Comparison of ENCODE assay signal across 26 mouse cellular contexts in the genomic region with DNA sequence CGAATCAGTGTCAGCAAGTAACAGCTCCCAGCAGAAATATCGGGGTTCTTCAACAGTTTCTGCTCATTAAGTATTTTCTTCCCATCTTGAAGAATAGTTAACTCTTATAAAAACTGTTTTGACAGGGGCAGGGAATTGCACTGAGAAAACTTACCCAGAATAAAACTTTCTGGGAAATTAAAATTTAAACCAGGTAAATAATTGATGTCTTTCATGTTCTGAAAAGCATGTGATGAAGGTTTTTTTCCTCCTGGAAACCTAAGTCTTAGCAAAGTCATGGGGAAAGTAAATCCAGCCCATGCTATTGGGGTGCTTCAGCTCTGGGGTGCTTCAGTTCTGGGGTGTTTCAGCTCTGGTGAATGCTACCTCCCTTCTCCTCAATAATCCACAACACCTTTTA. TPM values are rescaled to one million over a fixed set of nuclear protein-coding genes. Genes with fewer than 3 reads are reported as not detected.
DNase-seq lines count a peak whose midpoint lies in the region; ATAC-seq and TF ChIP-seq lines count a peak whose summit lies in the region.
"Had no signal": no experiment of that assay in that cellular context is flagged by ENCODE, and none has a peak within 500 bp of the region (broad histone marks: within the 10 kb centered on the region; RNA-seq: fewer than 3 reads in every experiment).

No protein-coding gene starts in this region.

- H3K4me3 ChIP-seq in kidney, adult 2 months (ENCODE audit: insufficient read depth, low read depth, low read length): no peak overlapping the region
- H3K4me3 ChIP-seq in kidney, embryonic 15.5 days (replicated peaks): no peak overlapping the region
- H3K4me3 ChIP-seq in kidney, postnatal 0 days (replicated peaks; ENCODE audit: low read depth, low read length): no peak overlapping the region
- H3K4me3 ChIP-seq: embryonic facial prominence, embryonic 10.5 days; embryonic facial prominence, embryonic 12.5 days; forebrain, embryonic 13.5 days; forebrain, embryonic 15.5 days had no signal

- peak overlapping the region; percentile 95 for H3K27ac ChIP-seq in kidney, adult 2 months (ENCODE audit: insufficient read depth, low read depth, low read length)
- peak overlapping the region; percentile 19; the same call in 1 of the 2 replicates for H3K27ac ChIP-seq in kidney, embryonic 15.5 days
- peak overlapping the region; percentile 68; the same call in 1 of the 2 replicates for H3K27ac ChIP-seq in kidney, postnatal 0 days
- H3K27ac ChIP-seq: embryonic facial prominence, embryonic 10.5 days; embryonic facial prominence, embryonic 12.5 days; forebrain, embryonic 13.5 days; forebrain, embryonic 15.5 days had no signal

- DNase-seq in kidney, adult 2 months: peak; percentile 62
- DNase-seq in kidney, adult 18-20 months: no peak
- no peak for DNase-seq in kidney, adult 8-10 months
- DNase-seq in kidney, postnatal 0 days (ENCODE audit: low spot score): no peak
- no peak for DNase-seq in kidney, postnatal 25 days
- DNase-seq: adrenal gland, adult 8-10 months; adrenal gland, postnatal 14 days; adrenal gland, postnatal 36 days; B cell, adult 2 months; cerebellum, adult 11-12 months; cerebellum, adult 2 months; cerebellum, adult 9-10 months; cerebellum, postnatal 10 days; cerebellum, postnatal 25 days had no signal

- H3K4me2 ChIP-seq in kidney, embryonic 15.5 days: no peak overlapping the region
- H3K4me2 ChIP-seq in kidney, postnatal 0 days (ENCODE audit: low read length): no peak overlapping the region
- H3K4me2 ChIP-seq: embryonic facial prominence, embryonic 12.5 days; forebrain, embryonic 13.5 days; forebrain, embryonic 15.5 days had no signal

- H3K27me3 ChIP-seq in kidney, adult 2 months (replicated peaks; ENCODE audit: control insufficient read depth, insufficient read depth, low read length): no peaks in the 10 kb centered on the region
- no peaks in the 10 kb centered on the region for H3K27me3 ChIP-seq in kidney, embryonic 15.5 days
- H3K27me3 ChIP-seq in kidney, postnatal 0 days (ENCODE audit: insufficient read depth, low read length): no peaks in the 10 kb centered on the region
- H3K27me3 ChIP-seq: CH12.LX; embryonic facial prominence, embryonic 12.5 days; forebrain, embryonic 13.5 days; forebrain, embryonic 15.5 days; Patski had no signal

- TF ChIP-seq CTCF in kidney, adult 2 months (conservative IDR thresholded peaks at IDR 0.05; ENCODE audit: insufficient read depth, insufficient read length, low read depth, low read length): no peak
- no peak for TF ChIP-seq CTCF in kidney, postnatal 0 days (IDR thresholded peaks at IDR 0.05; ENCODE audit: low read depth)

- H3K9me3 ChIP-seq in kidney, embryonic 15.5 days (replicated peaks): no peaks in the 10 kb centered on the region
- no peaks in the 10 kb centered on the region for H3K9me3 ChIP-seq in kidney, postnatal 0 days (replicated peaks; ENCODE audit: low read length)
- H3K9me3 ChIP-seq: embryonic facial prominence, embryonic 10.5 days; embryonic facial prominence, embryonic 12.5 days; forebrain, embryonic 13.5 days; forebrain, embryonic 15.5 days had no signal

- TF ChIP-seq POLR2A in kidney, adult 2 months (IDR thresholded peaks at IDR 0.05; ENCODE audit: low read depth, low read length): no peak

- no peak for ATAC-seq in kidney, embryonic 15.5 days (replicated peaks; ENCODE audit: low FRiP score)
- ATAC-seq in kidney, postnatal 0 days (replicated peaks; ENCODE audit: low FRiP score, low read depth): no peak
- ATAC-seq: activated CD4-positive, CD25-positive, alpha-beta regulatory T cell, adult 4 months; CD4-positive, CD25-positive, alpha-beta regulatory T cell, adult 4 months; forebrain, embryonic 13.5 days; forebrain, embryonic 15.5 days; Patski had no signal

- H3K9ac ChIP-seq in kidney, embryonic 15.5 days: no peak overlapping the region
- H3K9ac ChIP-seq in kidney, postnatal 0 days (ENCODE audit: low read depth, low read length): no peak overlapping the region
- H3K9ac ChIP-seq: embryonic facial prominence, embryonic 12.5 days; forebrain, embryonic 13.5 days; forebrain, embryonic 15.5 days had no signal

- H3K36me3 ChIP-seq in kidney, adult 2 months (ENCODE audit: control insufficient read depth, insufficient read depth, low read length): peaks cover 3% of the 10 kb centered on the region; the same call in 1 of the 2 replicates
- H3K36me3 ChIP-seq in kidney, embryonic 15.5 days: peaks cover 72% of the 10 kb centered on the region
- H3K36me3 ChIP-seq in kidney, postnatal 0 days (ENCODE audit: insufficient read depth, low read length): peaks cover 32% of the 10 kb centered on the region
- H3K36me3 ChIP-seq: forebrain, embryonic 15.5 days; G1E had no signal

- peaks cover 34% of the 10 kb centered on the region for H3K4me1 ChIP-seq in kidney, adult 2 months (ENCODE audit: control insufficient read depth, insufficient read depth, low read length)
- peaks cover 17% of the 10 kb centered on the region for H3K4me1 ChIP-seq in kidney, embryonic 15.5 days
- H3K4me1 ChIP-seq in kidney, postnatal 0 days (replicated peaks; ENCODE audit: insufficient read depth, low read length): peaks cover 4% of the 10 kb centered on the region; the same call in 1 of the 2 replicates
- H3K4me1 ChIP-seq: embryonic facial prominence, embryonic 12.5 days had no signal

- 67% methylated on average over 2 of the region's 2 CpGs for WGBS in kidney, adult 2 months
- 87% methylated on average over 2 of the region's 2 CpGs for WGBS in kidney, embryonic 15.5 days
- WGBS in kidney, postnatal 0 days: 75% methylated on average over 2 of the region's 2 CpGs

RNA-seq across cellular contexts. Expression of gene A730049H05Rik, which starts 5.7 kb away (rescaled TPM):
- polyA plus RNA-seq in kidney, adult 2 months (2012; rRNA removed): 2.1 and 2.6 TPM in 2 replicates
- 1.9 and 2.9 TPM in 2 replicates for polyA plus RNA-seq in kidney, embryonic 15.5 days (2015; fragmentation: Nextera tagmentation; extraction: Ambion mirVana)
- polyA plus RNA-seq in kidney, postnatal 0 days (2015; fragmentation: Nextera tagmentation; extraction: Ambion mirVana): 7.0 and 7.1 TPM in 2 replicates
- polyA plus RNA-seq: activated CD4-positive, CD25-positive, alpha-beta regulatory T cell, adult 4 months; CD4-positive, CD25-positive, alpha-beta regulatory T cell, adult 4 months; G1E had no signal

RNA-seq across cellular contexts. Expression of gene Gm15737, which starts 58.5 kb away (rescaled TPM):
- polyA plus RNA-seq in kidney, adult 2 months (2012; rRNA removed): 0.01 TPM in 1 of 2 replicates, not detected in the other
- 0.06 and 0.08 TPM in 2 replicates for polyA plus RNA-seq in kidney, embryonic 15.5 days (2015; fragmentation: Nextera tagmentation; extraction: Ambion mirVana)
- 0.03 TPM in 1 of 2 replicates, not detected in the other for polyA plus RNA-seq in kidney, postnatal 0 days (2015; fragmentation: Nextera tagmentation; extraction: Ambion mirVana)
- polyA plus RNA-seq: activated CD4-positive, CD25-positive, alpha-beta regulatory T cell, adult 4 months; CD4-positive, CD25-positive, alpha-beta regulatory T cell, adult 4 months; cerebellum, adult 2 months; cortical plate, adult 2 months; embryonic facial prominence, embryonic 10.5 days; forebrain, embryonic 11.5 days; forebrain, embryonic 13.5 days; forebrain, embryonic 15.5 days; G1E had no signal

Comparison
In these comparisons a context has a peak if more than half of its experiments do, and no peak if none do; other contexts are left out.
1. H3K27ac ChIP-seq: peak in every context shown above with its lines; median percentile 95 in kidney, adult 2 months; 68 in kidney, postnatal 0 days; 19 in kidney, embryonic 15.5 days.